Mouse (Mus musculus) olfactory bulb, adult 2 months (tissue): Measurements from ENCODE around the gene Lgi1.

Experiments used
- CTCF ChIP-seq: fragments of 200-500 bp; IDR thresholded peaks from 2 replicates; pipeline ENCODE4 v1.5.1; 2012; ENCODE audit warnings: low read depth, mild to moderate bottlenecking, low read length, moderate library complexity; ENCODE audit not compliant: insufficient read depth
- POLR2A ChIP-seq: fragments of 200-500 bp; IDR thresholded peaks from 2 replicates; pipeline ENCODE4 v1.6.1; 2012; ENCODE audit warnings: mild to moderate bottlenecking, low read depth, low read length, moderate library complexity; ENCODE audit not compliant: insufficient read depth

DNA sequence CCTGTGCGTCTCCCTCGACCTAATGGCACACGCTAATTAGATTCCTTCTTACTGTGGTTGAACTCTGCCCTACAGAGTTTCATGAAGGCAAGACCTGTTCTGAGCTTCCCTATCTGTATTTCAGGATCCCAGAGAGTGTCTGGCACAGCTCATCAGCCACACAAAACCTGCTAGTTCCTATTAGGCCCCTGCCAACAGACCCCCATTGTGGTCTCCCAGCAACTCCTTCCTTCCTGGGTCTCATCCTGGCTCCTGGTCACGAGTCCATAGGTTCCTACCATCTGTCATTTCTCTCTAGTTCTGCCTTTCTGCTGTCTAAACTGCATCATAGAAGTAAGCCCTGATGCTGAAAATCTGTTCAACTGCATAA, 60.7 kb downstream of the Lgi1 start:
- no peak for TF ChIP-seq CTCF
- no peak for TF ChIP-seq POLR2A
